Mouse (Mus musculus) fibroblast of lung, adult 2 months (primary cell): ENCODE data around the gene Chst11.
A peak's percentile ranks its signal among the peaks of the same experiment; 100 is the strongest.

Experiments used
- DNase-seq: peaks from one replicate; pipeline ENCODE4 v3.0.0-alpha.2; 2011; ENCODE audit warnings: low read depth

Chst11 gene

DNA sequence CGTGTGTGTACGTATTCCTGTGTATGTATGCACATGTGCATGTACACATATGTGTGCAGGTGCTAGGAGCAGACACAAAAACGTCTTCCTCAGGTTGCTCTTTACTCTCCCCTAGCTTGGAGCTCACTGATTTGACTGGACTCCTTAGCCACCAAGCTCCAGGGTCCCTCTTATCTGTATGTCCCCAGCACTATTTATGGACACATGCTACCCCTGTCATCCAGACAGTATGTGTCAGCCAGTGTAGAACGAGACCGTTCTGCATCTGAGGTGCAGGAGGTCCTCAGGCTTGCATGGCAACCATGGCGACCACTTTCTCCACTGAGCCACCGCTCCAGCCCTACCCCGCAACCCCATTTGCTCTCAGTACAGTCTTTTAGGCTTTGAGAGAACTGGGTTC is 93.4 kb downstream of the Chst11 start:
- DNase-seq, result no peak

DNA sequence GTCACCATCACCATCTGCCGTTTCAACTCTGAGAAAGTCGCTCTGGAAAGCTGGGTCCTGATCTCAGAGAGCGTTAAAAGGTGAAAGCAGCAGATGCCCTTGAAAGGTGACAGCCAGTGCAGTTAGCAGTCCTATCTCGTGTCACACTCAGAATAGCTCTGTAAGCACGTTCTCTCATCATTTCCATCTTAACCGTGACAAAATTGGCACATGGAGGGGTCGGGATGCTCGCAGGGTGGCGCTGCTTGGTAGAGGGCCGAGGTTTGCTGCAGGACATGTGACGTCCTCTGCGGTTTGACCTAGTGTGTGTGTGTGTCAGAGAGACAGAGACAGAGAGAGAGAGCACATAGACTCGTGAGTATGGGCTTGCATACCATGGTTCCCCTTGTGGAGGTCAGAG is 94.5 kb downstream of the Chst11 start:
- DNase-seq, result no peak

DNA sequence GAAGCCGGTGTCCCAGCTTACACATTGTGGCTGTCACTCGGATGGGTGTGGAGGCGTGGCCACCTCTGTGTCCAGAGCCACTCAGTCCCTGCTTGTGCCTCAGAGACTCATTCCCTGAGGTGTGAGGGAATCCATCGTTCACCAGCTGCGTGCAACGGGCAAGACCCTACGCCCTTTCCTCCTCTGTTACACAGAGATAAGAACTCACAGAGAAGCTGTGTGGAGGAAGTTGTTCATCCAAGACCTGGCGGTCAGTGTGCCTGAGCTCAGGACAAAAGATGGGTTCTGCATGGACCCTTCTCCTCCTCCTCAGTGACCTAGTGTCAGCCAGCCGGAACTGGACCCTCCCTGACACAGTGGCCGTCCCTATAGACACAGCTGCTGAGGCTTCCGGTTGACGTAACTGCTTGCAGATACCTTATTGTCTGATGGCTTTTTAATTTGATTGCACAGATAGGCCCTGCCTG is 95.0 kb downstream of the Chst11 start:
- DNase-seq, result no peak

DNA sequence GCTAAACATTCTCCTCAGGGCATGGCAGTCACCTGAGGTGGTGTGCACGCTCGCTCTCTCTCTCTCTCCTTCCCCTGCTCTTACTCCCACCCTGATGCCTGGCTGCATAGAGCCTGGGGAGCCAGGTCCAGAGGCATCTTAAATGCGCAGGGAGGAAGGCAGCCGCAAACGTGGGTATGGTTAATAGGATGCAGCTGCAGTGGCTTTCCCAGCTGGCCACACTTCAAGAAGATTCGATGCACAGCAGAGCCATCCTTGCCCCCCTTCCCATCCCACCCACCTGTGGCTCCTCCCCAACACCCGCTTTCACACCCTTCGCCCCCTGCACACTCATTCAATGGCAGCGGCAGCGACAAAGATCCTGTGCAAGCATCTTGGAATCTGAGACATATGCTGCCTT is 95.6 kb downstream of the Chst11 start:
- no peak for DNase-seq

DNA sequence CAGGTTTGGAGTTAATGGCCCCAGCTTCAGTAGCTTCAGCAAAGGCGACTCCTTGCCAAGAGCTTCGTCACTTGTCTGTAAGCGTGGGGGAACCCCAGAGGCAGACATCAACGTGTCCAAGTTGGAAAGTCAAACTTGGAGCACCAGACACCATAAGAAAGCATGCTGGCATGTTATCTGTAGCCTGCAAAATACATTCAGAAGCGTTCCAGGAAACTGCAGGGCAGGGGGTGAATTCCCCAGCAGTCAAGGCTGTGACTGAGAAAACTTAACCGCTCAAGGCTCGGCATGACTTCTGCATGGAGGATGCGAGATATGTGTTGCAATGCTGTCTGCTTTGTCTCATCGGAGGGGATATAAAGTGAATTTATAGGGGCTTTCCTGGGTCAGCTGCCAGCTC is 98.6 kb downstream of the Chst11 start:
- no peak for DNase-seq

DNA sequence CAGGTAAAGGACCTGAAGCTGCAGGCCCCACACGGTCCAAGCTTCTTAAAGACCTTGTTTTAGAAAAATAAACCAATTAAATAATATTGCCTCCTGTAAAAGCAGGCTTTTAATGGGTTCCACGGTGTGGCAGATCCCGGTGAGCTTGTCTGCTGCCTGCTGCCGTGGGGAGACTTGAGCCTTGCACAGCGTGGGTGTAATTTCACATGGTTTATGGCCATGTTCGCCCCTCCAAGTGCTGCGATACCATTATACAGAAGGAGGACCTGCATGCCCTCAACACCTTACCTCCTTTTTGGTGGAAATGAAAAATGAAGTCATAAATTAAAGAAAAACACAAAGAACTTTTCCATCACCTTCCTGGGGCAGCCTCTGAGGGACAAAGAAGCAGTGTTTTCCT is 103.0 kb downstream of the Chst11 start:
- no peak for DNase-seq

DNA sequence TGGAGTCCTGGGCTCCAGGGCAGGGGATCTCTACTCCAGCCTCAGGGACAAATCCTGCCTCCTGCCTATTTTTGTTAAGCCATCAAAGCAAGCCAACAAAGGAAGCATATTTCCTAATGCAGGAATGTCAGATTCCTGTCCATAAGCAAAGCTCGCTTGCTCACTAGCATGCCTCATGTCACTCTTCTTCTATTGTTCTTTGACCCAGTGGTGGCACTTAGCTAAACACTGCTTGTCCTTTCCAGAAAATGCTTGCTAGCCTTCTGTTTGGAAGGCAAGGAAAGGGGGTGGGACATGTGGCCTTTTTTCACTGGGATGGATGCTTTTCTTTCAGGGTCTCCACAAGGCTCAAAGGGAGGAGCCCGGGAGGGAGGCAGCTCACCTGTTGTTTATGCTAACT is 103.5 kb downstream of the Chst11 start:
- no peak for DNase-seq

DNA sequence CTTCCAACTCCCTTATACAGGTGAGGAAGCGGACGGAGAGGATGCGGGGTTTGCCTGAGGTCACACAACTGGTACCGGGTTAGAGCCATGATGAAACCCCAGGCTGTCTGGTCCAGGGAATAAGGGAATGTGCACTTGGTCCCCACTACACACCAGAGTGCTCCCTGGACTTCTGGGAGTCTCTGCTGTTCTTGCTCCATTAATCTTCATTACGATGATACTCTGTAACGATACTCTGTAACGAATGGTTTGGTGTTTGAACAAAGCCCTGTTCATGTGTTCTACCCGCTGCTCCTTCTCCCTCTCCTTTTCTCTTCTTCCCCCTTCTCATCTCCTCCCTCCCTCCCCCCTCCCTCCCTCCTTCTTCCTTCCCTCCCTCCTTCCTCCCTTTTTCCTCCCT is 104.9 kb downstream of the Chst11 start:
- DNase-seq, result no peak

DNA sequence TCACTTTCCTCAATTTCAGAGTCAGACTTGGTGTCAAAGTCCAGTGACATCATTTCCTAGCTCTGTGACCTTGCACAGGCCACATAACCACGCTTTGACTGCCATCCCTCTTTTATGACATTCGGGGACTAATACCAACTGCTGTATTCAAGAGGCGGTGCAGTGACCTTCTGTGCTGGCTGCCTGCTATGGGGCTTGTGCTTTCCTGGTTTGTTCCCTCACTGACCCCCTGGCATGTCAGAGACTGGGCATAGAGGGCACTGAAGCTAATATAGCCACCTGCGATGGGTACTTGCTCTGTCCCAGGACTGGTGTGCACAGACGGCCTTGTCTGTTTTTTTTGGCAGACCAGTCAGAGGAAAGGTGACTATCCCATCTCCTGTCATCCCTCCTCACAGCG is 108.4 kb downstream of the Chst11 start:
- no peak for DNase-seq

DNA sequence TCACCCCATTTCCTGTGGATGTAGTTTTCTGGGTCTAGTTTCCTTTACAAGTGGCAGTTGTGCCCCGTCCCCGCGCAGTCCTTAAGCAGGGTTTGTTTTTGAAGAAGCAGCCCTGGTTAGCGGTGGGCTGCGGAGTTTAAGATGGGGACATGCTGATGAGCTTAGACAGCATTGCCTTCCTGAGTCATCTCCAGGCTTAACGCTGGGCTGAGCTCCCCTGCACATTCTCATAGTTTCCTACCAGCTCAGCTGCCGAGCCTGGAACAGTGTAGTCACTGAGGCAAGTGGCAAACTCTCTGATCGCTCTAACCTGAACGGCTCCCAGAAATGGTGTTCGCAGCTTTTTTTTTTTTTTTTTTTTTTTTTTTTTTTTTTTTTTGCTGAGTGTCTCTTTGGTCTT is 109.0 kb downstream of the Chst11 start:
- DNase-seq, result no peak

DNA sequence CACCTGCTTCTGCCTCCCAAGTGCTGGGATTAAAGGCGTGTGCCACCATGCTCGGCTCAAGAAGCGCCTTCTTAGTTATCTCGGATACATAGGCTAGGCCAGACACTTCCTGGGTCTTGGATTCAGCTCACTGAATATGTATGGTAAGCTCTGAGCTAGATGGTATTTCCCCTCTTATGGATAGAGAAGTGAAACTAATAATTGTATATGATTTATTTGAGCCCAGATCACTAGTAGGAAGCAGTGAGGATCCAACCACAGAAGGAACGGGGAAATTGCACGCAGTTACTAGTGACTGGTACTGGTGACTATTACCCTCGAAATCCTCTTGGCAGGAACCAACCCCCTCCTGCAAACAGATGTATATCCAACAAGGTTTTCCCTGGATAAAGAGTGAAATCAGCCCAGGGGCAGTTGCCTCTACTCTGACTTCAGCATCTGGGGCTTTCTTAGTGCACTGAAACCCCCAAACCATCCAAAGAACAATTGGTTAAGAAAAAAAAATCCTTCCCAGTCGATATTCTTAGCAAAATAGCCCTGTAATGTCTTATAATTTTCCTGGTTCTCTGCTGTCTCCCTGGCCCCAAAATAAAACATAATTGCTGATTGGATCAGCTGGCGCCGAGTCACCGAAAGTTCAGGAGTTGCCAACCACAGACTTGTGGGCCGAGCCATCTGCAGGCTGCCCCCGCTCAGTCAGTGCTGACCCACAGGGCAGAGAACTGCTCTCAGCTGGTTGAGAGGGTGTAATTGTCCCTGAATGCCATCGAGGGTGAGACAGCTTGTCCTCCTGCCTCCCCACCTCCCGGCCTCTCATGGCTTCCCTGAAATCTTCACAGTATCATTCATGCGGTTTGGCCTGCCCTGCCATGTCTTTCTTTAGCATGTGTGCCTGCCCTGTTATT is 109.8 kb downstream of the Chst11 start:
- DNase-seq, result peak; percentile 68

DNA sequence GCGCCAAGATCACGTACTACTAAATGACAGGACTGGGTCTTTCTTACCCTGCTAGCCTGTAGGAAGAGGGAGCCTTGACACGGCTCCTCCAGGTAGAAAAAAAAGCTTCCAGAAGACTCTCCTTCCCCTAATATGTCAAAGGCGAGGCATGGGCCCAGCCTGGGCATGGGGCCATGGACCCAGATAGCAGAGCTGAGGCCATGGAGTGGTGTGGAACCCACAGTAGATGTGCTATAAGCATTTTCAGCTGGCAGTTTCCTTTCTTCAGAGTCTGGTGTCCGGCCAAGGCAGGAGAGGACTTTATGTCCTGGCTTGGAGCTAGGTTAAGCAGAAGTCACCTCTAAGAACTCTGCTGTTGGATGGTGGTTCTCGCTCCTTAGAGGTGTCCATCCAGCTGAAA is 111.0 kb downstream of the Chst11 start:
- DNase-seq, result no peak

DNA sequence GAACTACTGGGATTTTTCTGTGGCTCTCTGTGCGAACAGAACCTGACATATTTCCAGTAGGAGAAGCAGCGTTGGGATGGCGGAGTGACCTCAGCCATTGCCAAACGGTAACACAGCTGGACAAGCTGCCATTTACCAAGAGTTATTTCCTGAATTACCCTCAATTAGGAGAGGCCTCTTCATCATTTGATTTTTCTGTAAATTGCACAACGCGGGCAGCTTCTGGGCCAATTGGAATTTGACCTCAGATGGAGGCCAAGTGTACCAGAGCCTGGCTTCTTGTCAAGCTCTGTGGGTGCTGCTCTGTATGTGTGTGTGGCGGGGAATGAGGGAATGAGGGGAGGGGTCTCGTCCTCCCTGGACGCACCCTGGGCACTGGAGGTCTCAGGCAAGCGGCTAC is 113.6 kb downstream of the Chst11 start:
- DNase-seq, result no peak

DNA sequence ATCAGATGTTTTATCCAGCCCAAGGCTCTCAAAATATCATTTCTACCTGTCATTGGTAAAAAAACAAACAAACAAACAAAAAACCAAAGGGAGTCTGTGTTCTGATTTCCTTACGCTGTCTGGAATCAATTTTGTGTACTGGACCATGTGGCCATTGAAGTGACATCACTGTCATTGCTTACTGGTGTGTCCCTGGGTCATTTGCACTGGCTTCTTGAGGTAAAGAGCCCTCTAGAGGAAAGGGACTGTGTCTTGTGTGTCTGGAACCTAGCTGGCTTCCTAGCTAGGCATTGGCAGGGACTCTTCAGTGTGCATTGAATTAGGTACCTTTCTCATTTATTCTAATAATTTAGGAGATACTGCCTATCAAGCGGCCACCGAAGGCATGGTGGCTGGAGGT is 114.4 kb downstream of the Chst11 start:
- DNase-seq, result no peak

DNA sequence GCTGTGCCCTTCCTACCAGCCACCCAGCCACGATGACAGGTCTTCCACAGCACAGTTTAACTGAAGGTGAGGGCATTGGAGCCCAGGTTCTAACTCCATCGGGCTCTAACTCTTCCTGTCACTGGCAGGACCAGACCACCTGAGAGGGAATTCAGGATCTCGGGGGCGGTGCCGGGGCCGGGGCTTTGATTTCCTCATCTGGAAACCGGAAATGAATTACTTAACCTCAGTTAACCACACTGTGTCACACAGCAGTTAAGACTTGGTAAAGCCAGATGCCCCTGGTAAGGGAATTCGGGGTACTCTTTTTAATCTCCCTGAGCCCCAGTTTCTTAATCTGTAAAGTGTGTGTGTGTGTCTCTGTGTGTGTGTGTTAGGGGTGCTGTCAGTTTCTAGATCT is 115.6 kb downstream of the Chst11 start:
- DNase-seq, result no peak

DNA sequence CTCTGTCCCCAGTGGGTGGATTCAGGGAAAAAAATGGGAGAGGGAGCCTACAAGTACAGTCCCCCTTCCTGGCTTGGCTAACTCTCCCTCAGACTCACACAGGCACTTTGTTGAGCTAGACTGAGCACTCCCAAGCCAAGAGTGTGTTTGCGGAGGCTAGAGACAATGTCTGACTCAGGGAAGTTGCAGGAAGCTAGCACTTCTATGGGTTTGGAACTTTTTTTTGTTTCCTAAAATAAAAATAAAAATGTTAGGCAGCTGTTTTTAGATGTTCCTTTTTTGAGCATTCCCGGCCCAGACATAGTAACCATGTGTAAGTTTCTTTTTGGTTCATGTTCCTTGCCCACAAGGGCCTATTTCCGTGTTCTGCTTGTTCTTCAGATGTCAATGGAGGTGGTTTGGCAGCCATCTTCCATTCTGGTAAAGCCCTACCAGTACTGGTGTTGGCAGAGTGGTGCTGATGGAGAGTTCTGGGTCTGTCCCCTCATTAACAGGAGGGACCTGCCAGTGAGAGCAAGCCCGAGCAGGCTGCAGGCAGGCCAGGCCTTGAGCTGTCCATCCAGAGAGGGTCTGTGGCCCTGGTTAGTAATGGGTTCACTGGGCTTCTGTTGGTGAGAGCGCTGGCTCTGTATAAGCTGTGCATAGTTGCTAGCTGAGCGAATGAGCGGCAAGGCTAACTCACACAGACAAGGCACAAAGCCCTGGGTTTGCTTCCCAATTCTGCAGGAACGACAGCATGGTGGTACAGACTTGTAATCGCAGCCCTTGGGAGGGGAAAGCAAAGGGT is 116.3 kb downstream of the Chst11 start:
- no peak for DNase-seq

DNA sequence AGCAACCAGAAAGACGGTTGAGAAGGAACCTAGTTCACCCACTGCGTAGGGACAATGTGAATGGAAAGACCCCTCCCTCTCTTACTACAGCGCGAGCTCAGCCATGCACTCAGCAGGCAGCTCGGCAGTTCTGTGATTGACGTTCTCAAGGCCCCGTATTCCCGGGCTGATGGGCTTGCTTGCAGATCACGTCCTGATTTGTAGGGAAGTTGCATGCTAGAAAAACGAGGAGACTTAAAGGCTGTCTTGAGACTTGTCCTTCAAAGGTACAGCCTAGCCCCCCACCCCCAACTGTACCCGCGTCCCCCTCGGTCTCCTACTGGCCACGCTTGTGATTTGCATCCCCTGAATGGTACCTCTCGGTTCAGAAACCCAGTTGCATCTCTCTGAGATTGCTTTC is 117.4 kb downstream of the Chst11 start:
- no peak for DNase-seq

DNA sequence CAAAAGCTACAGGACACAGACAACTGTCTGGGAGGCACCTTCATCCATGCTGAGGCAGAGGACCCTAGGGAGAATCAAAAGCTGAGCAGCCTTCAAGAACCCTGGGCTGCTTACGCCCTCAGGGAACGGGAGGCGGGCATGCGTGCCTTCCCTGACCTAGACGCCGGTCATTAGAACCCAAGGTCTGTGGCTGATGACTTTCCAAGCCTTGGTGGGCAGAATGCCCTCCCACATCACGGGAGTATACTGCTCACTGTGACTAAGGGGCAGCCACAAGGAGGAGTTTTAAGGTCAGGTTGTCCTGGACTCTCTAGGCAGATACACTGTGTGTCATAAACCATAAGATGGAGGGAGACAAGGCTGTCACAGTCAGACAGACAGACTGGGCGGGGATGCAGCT is 118.9 kb downstream of the Chst11 start:
- no peak for DNase-seq

DNA sequence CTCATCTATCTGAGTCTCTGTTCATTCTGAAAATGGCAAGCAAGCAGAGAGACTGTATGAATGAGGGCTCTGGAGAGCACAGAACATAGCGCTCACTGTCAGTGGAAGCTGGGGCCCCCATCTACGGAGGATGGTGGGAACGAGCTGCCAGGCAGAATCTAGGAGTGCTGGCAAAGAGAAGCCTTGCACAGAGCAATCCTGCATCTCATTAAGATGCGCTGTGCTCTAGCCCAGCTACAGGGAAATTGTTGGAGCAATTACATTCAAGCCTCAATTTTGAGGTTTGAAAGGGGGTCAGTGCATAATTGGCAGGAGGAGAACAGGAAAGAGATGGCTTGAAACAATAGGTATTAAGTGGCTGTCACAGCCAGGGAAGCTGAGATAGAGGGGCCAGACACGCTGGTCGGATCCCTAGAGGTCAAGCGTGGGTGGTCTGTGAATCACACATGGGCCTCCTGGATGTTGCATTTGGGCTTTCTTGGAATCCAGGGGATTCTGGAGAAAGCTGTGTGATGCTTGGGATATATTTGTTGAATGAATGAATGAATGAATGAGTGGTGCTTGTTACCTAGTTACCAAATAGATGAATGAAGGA is 121.0 kb downstream of the Chst11 start:
- DNase-seq, result no peak

DNA sequence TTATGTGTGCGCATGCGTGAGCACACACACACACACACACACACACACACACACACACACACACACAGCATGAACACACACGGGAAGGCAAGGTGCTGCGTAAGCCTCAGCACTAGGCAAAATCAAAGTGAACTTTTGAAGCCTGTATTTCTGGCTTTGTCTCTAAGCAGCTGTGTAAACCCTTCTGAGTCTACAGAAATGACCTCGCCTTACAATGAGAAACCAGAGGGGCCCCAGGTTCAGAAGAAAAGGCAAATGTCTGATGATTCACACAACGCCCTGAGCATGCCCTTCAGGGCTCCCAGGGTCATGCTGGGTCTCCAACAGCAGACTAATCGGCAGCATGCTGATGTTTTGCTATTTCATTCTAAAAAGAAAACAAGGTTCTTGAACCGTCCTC is 122.1 kb downstream of the Chst11 start:
- no peak for DNase-seq

DNA sequence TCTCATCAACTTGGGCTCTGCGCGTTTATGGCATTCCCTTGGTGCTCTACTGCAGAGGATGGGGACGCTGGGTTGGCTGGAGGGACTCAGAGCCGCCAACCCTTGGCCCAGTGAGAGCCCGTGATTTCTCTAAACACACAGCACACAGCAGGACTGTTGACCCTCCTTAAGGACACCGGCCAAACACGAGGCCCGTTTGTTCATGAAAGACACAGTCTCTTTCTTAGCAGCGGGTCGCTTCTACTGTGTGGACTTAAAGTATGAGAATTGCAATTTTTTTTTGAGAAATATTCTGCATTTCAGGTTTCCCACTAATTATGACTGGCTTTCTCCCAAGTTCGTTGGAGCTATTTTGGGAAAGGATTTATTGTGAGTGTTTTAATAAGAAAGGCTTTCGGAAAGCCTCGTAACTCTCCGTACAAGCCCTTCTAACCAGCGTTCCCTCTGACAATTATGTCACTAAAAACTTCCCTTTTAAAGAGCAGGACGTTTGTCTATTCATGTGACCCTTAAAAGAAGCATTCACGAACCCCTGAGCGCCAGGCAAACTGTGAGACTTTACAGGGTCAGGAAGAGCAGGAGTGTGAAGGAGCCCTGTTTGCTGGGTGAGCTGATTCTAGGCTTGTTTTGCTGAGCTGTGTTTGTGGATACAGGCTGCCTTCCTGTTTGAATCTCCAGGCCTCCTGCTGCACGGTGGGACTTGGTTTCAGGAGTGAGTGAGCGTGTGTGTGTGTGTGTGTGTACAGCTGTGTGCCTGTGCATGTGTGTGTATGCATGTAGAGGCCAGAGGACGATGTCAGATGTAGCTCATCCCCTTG is 122.8 kb downstream of the Chst11 start:
- no peak for DNase-seq

DNA sequence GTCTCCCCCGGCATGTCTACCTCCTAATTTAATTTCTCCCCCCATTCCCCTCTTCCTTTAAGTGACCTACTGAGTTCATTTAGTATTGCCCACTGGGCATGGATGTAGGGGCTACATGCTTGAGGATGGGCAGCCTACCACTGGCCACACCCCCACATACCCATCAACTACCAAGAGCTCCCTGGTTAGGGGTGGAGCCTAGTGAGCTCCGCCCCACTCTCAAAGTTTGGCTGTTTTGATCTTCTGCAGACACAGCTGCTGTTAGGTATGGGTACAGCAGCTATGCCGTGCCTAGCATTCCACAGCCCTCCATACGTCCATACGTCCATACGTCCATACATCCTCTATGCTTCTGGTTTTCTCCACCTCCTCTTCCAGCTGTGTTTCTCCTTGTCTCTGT is 123.6 kb downstream of the Chst11 start:
- no peak for DNase-seq
